Mouse (Mus musculus) spleen, adult 10 weeks (tissue): ENCODE results near the gene Ndufa8. TPM values are rescaled to one million over a fixed set of nuclear protein-coding genes. Genes with fewer than 3 reads are reported as not detected.

ENCODE experiments used
- polyA plus RNA-seq: library from polyadenylated mRNA; stranded (reverse); fragments of 350-450 nt; fragmentation: Illumina TruSeq; extraction: RNeasy Lipid Tissue Mini Kit (QIAGEN cat#74804); gene quantifications from one replicate; pipeline ENCODE4 v1.2.3, GENCODE M21; 2015; ENCODE audit warnings: low replicate concordance; ENCODE audit not compliant: insufficient read depth

Gene Ndufa8
- 33.4 TPM for polyA plus RNA-seq

GRCm38 (mm10) chr2:36048748-36049566, at the start of gene Ndufa8, which contains the start of gene Morn5:
TSS of gene Ndufa8 (minus strand) at chr2:36049406.
TSS of gene Morn5 (plus strand) at chr2:36049458.

Other genes with a start within 250 kb of the Ndufa8 start
- 0.84 TPM for gene Ttll11, start 69.5 kb downstream of the Ndufa8 start, polyA plus RNA-seq
- not detected for gene Morn5, start 52 bp upstream of the Ndufa8 start, polyA plus RNA-seq
- gene Lhx6, start 56.0 kb upstream of the Ndufa8 start, polyA plus RNA-seq = 0.58 TPM
- 13.5 TPM for gene Mrrf, start 87.0 kb upstream of the Ndufa8 start, polyA plus RNA-seq
- 41.3 TPM for gene Rbm18, start 87.4 kb upstream of the Ndufa8 start, polyA plus RNA-seq
- 36.1 TPM for gene Ptgs1, start 181.0 kb upstream of the Ndufa8 start, polyA plus RNA-seq